Mouse (Mus musculus) midbrain, postnatal 0 days (tissue): ENCODE measurements at regions not wholly inside any gene's neighbourhood (a gene's known extent, or its start where the extent isn't known, plus 50 kb on each side); places are given as distances from the start of the nearest gene placed in this dataset.

ENCODE experiments used
- ATAC-seq: fragments of 200-750 bp; cut with Nextera tagmentation; 2 replicates; pipeline ENCODE4 v1.8.0; 2017; ENCODE audit warnings: moderate number of reproducible peaks, mild to moderate bottlenecking, moderate TSS enrichment, moderate library complexity; ENCODE audit not compliant: low FRiP score
- DNase-seq: peaks from one replicate; pipeline ENCODE4 v3.0.0-alpha.2; 2015; ENCODE audit warnings: low spot score
- H3K27ac ChIP-seq: fragments of 300-500 bp; sonication (generic); 2 replicates; pipeline ENCODE4 v1.5.1; 2014; ENCODE audit warnings: low read depth, mild to moderate bottlenecking, low read length, mixed read lengths
- H3K27me3 ChIP-seq: fragments of 300-500 bp; sonication (generic); 2 replicates; pipeline ENCODE4 v1.6.1; 2014; ENCODE audit warnings: low read length, control low read depth, mixed read lengths; ENCODE audit not compliant: insufficient read depth
- H3K36me3 ChIP-seq: fragments of 300-500 bp; sonication (generic); 2 replicates; pipeline ENCODE4 v1.6.1; 2014; ENCODE audit warnings: low read length, control low read depth, mixed read lengths; ENCODE audit not compliant: insufficient read depth
- H3K4me1 ChIP-seq: fragments of 300-500 bp; sonication (generic); 2 replicates; pipeline ENCODE4 v1.6.1; 2014; ENCODE audit warnings: mild to moderate bottlenecking, control low read depth, antibody characterized with exemption, low read length, mixed read lengths; ENCODE audit not compliant: insufficient read depth
- H3K4me2 ChIP-seq: fragments of 300-500 bp; sonication (generic); 2 replicates; pipeline ENCODE4 v1.6.1; 2014; ENCODE audit warnings: low read depth, mild to moderate bottlenecking, low read length, mixed read lengths; ENCODE audit not compliant: poor library complexity, severe bottlenecking
- H3K4me3 ChIP-seq: fragments of 300-500 bp; sonication (generic); 2 replicates; pipeline ENCODE4 v1.5.1; 2014; ENCODE audit warnings: low read depth, mild to moderate bottlenecking, low read length, moderate library complexity
- H3K9ac ChIP-seq: fragments of 300-500 bp; sonication (generic); replicated peaks from 2 replicates; pipeline ENCODE4 v1.6.1; 2014; ENCODE audit warnings: mild to moderate bottlenecking, low read length, moderate library complexity, mixed read lengths; ENCODE audit not compliant: poor library complexity, severe bottlenecking
- H3K9me3 ChIP-seq: fragments of 300-500 bp; sonication (generic); 2 replicates; pipeline ENCODE4 v1.6.1; 2016; ENCODE audit warnings: low read length, control low read depth
- CTCF ChIP-seq: IDR thresholded peaks from 2 replicates; pipeline ENCODE4 v1.5.1; 2016; ENCODE audit warnings: antibody characterized with exemption, mild to moderate bottlenecking
- WGBS: fragments of 180-500 bp; shearing (Covaris S2); extraction: QIAGEN DNeasy Blood & Tissue Kit; methylation state at CpG from one replicate; pipeline ENCODE4 v1.1.7; 2014; 5-methylcytosine and 5-hydroxymethylcytosine counted together

DNA sequence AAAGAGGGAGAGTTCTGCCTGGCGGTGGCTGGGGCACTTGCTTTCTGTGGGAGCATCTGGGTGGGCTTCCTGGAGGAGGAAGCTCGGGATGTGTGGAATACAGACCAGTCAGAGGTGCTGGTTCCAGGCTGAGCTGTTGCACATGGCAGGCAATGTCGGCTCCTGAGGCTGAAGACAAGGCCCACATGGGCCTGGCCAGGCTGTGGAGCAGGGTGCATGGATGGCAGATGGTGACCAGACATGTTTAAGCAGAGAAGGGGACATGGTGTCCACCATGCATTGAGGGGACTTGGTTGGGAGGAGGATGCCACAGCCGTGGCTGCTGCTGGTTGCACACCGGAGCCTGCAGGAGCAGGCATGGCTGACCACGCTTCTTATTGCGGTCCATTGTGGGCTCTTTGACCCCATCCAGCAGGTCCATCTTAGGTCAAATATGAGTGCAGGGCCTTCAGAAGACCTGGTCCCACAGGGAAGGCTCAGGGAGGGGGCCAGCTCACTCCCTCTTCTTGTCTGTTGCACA is 74.3 kb upstream of the Tmem189 start:
- Histone ChIP-seq H3K27me3 (no peaks in the 10 kb centered on the region), H3K9me3 (no peaks in the 10 kb centered on the region), H3K4me3 (no peak overlapping the region), H3K27ac (no peak overlapping the region), H3K4me1 (no peaks in the 10 kb centered on the region), H3K36me3 (no peaks in the 10 kb centered on the region), H3K4me2 (no peak overlapping the region), H3K9ac (no peak overlapping the region)
- DNase-seq = no peak
- WGBS = 84% methylated on average over 7 of the region's 7 CpGs
- TF ChIP-seq CTCF = no peak
- no peak for ATAC-seq

DNA sequence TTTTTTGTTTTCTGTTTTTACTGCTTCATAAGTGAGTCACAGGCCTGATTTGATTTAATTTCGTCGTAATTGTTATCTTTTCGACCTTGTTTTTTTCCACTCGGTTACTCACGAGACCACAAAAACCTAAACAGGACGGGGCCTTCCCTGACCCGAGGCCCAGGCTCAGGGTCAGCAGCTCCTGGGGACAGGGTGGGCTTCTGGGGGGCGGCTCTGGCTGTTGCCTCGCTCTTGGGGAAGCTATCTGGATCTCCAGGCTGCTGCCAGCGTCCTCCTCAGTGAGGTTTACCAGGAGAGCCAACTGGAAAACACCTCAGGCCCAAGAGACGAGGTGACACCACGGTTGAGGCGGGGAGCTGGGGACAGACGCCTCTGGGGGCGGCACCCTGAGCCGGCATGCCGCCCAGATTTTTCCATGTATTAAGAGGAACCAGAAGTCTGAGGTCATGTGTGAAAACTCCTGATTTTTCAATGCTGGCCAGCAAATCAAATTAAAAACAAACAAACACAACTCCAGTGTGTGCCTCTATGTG is 71.8 kb upstream of the Tmem189 start:
- DNase-seq (no peak), ATAC-seq (no peak)
- Histone ChIP-seq H3K4me1 (no peaks in the 10 kb centered on the region), H3K9ac (no peak overlapping the region), H3K4me3 (no peak overlapping the region), H3K36me3 (no peaks in the 10 kb centered on the region), H3K9me3 (no peaks in the 10 kb centered on the region), H3K27me3 (no peaks in the 10 kb centered on the region), H3K27ac (no peak overlapping the region), H3K4me2 (no peak overlapping the region)
- WGBS = 82% methylated on average over 17 of the region's 17 CpGs
- no peak for TF ChIP-seq CTCF

DNA sequence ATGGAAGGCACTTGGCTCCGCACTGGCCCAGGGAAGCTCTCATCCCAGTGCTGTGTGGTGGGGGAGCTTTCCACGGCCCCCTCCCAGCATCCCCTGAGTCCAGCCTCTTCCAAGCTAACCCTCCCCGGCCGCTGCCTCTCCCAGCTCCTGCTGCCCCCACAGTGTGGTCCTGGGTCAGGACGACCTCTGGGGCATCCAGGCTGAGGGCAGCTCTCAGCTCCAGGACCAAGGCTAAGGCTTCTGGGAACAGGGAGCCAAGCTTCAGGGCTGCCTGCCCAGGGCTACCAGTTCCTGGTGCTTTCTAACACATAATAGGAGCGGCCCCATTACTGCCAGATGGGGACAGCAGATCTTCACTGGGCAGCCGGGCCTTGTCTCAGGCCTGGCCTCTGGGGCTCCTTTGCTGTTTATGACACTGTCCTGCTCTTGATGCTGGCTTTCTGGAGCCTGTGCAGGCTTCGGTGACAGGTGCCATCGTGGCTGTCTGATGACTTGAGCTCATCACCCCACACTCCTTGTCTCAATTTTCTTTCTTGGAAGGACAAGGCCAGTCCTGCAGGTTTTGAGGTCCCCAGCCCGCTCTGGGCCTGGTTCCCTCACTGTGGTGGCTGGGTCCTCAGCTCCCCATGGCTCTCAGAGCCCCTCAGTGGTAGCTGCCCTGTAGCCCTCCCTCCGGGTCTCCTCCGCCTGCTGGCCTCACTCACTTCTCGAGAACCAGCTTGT is 71.2 kb upstream of the Tmem189 start:
- no peaks in the 10 kb centered on the region for H3K9me3 ChIP-seq

DNA sequence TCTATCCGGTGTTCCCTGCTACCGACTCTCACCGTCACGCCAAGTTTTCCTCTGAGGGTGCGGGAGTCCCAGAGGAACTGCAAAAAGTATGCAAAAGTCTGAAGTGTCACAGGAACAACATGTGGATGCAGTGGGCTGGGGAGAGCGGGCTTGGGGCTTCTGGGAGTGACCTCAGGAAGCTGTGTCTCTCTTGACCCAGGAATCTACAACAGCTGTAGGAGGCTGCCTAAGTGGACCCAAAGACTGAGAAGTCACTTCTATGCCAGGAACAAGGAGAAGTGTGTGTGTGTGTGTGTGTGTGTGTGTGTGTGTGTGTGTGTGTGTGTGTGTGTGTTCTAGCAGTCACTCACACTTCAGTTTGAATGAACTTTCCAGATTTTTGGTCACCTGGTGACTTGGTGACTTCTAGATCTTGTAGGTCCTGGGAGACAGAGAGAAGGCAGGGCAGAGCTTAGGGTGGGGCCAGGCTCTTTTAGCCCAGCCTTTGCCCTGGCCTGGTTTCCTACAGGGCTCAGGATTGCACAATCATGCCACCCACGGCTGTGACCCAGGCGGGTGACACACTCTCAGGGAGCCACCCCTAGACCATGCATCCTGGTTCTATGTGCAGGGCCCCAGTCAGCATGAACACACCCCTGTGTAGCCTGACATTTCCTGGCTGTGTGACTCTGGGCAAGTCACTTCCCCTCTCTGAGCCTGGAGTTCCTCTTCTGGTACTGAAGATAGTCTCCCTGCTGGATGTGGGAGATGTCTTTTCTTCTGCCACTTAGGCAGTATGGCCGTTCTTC is 70.2 kb upstream of the Tmem189 start:
- H3K9me3 ChIP-seq = no peaks in the 10 kb centered on the region
- no peak for TF ChIP-seq CTCF
- DNase-seq (no peak), ATAC-seq (no peak)
- no peak overlapping the region for H3K27ac ChIP-seq
- H3K9ac ChIP-seq = no peak overlapping the region
- no peaks in the 10 kb centered on the region for H3K4me1 ChIP-seq
- no peak overlapping the region for H3K4me3 ChIP-seq
- H3K36me3 ChIP-seq = no peaks in the 10 kb centered on the region
- H3K27me3 ChIP-seq = no peaks in the 10 kb centered on the region
- WGBS = 88% methylated on average over 9 of the region's 9 CpGs
- H3K4me2 ChIP-seq = no peak overlapping the region

More for the DNA sequence above, 71.2 kb upstream of the Tmem189 start:
- Histone ChIP-seq H3K4me2 (no peak overlapping the region), H3K4me3 (no peak overlapping the region), H3K27ac (no peak overlapping the region), H3K36me3 (no peaks in the 10 kb centered on the region), H3K27me3 (no peaks in the 10 kb centered on the region), H3K9ac (no peak overlapping the region), H3K4me1 (no peaks in the 10 kb centered on the region)
- no peak for ATAC-seq
- DNase-seq = no peak
- 78% methylated on average over 13 of the region's 13 CpGs for WGBS
- TF ChIP-seq CTCF = no peak

DNA sequence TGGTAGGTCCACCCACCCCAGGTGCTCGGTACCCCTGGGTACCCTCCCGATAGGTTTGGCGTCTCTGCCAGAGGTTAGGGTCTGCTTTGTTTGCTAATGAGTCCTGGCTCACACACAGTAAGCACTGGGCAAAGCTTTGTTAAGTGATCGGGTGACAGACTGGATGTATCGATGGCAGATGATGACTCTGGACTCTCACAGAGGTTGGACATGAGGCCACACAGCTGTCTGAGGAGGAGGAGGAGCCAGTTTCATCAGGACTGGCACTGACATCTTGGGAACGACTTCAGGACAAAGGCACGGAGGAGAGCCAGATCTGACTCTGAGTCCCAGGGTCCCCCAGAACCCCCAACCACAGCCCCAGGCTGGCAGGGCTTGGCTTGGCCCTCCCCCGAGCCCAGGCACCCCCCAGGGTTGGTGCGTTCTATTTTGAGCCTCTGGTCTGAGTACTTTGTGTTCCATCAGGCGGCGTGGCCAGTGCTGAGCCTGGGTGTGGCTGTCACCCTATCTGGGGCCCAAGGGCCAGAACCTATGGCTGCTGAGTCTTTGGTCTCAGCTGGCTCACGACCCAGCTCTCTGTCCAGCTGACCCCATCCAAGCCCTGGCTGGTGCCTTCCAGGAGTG is 67.6 kb upstream of the Tmem189 start:
- H3K4me2 ChIP-seq = no peak overlapping the region
- H3K9me3 ChIP-seq = no peaks in the 10 kb centered on the region
- no peaks in the 10 kb centered on the region for H3K27me3 ChIP-seq
- TF ChIP-seq CTCF = no peak
- H3K27ac ChIP-seq = no peak overlapping the region
- no peak overlapping the region for H3K9ac ChIP-seq
- H3K4me3 ChIP-seq = no peak overlapping the region
- ATAC-seq = no peak
- H3K4me1 ChIP-seq = no peaks in the 10 kb centered on the region
- H3K36me3 ChIP-seq = no peaks in the 10 kb centered on the region
- DNase-seq = no peak
- WGBS = 69% methylated on average over 12 of the region's 12 CpGs
